ENCODE assay signal across 13 mouse cellular contexts in the genomic region with DNA sequence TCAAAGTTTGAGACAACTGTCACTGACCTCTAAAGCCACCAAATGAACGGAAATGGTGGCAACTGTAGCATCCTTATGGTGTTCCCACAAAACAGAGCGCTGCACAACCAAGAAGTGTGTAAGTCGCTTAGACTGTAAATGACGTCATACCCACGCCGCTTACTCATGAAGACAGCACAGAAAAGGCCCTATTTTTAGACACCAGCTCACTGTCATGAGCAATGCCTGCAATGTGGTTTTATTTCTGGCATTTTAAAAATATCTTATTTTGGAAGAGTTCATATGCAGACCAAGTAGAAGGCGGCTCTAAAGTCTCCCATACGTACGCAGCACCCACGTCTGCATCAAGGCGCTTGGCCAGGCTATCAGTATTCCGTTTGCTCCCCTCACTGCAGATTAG.
DNase-seq lines count a peak whose midpoint lies in the region; TF ChIP-seq lines count a peak whose summit lies in the region.
"Had no signal": no experiment of that assay in that cellular context is flagged by ENCODE, and none has a peak within 500 bp of the region (broad histone marks: within the 10 kb centered on the region; RNA-seq: fewer than 3 reads in every experiment).

No protein-coding gene starts in this region.

- H3K79me2 ChIP-seq in heart, adult 2 months (replicated peaks; ENCODE audit: control insufficient read depth, insufficient read depth, low read length) = no peaks in the 10 kb centered on the region

- no peak for TF ChIP-seq CTCF in heart, adult 2 months (IDR thresholded peaks at IDR 0.05)
- TF ChIP-seq CTCF in left cerebral cortex, adult 2 months (IDR thresholded peaks at IDR 0.05) = no peak

- H3K36me3 ChIP-seq in heart, adult 2 months (ENCODE audit: control insufficient read depth, insufficient read depth, low read length) = peaks cover 5% of the 10 kb centered on the region; the same call in 1 of the 2 replicates
- H3K36me3 ChIP-seq: G1E had no signal

- no peaks in the 10 kb centered on the region for H3K4me1 ChIP-seq in heart, adult 2 months (ENCODE audit: control insufficient read depth, insufficient read depth, low read length)

- intact Hi-C loops in heart, adult 2 months (cut with DNase I) = no loop called here
- intact Hi-C loops in left cerebral cortex, postnatal 4 days (cut with DNase I) = no loop called here
- intact Hi-C loops in left cerebral cortex, adult 2 months (cut with DNase I) = loop anchor here (5.0 kb wide), 1 partner anchor 125 kb away; no protein-coding TSS in a partner anchor

- no peak for TF ChIP-seq EP300 in heart, adult 2 months (IDR thresholded peaks at IDR 0.05; ENCODE audit: insufficient read depth, low read depth, low read length)

- H3K27ac ChIP-seq in heart, adult 2 months = no peak overlapping the region
- no peak overlapping the region for H3K27ac ChIP-seq in left cerebral cortex, adult 2 months
- H3K27ac ChIP-seq: liver, embryonic 14.5 days had no signal

- no peak for TF ChIP-seq POLR2A in heart, adult 2 months (IDR thresholded peaks at IDR 0.05; ENCODE audit: insufficient read depth, low read depth, low read length)

- no peaks in the 10 kb centered on the region for H3K27me3 ChIP-seq in heart, adult 2 months (ENCODE audit: control insufficient read depth, insufficient read depth, low read length)

- H3K4me3 ChIP-seq in heart, adult 2 months = no peak overlapping the region
- H3K4me3 ChIP-seq in left cerebral cortex, adult 2 months = no peak overlapping the region

- 60% methylated on average over 12 of the region's 12 CpGs for WGBS in heart, adult 2 months

- DNase-seq in heart, adult 8-10 months (ENCODE audit: low spot score) = peak; percentile 12
- DNase-seq in heart, adult 2 months = no peak
- DNase-seq in left cerebral cortex, adult 11 months (ENCODE audit: low spot score) = peak; percentile 12
- no peak for DNase-seq in left cerebral cortex, postnatal 4 days
- DNase-seq in left cerebral cortex, adult 2 months (ENCODE audit: extremely low spot score in 1 of 2, low spot score in 2 of 2) = peak; percentile 14 to 27
- DNase-seq in embryo, embryonic 10.5 days (ENCODE audit: low spot score) = no peak
- no peak for DNase-seq in kidney, adult 9 months
- DNase-seq: adrenal gland, adult 8-10 months; cerebellum, adult 8-10 months; gastrocnemius, postnatal 14 days; lung, postnatal 10 days had no signal

- H3K9ac ChIP-seq in heart, adult 2 months (ENCODE audit: low read depth, low read length) = no peak overlapping the region
- H3K9ac ChIP-seq: liver, embryonic 14.5 days had no signal

Comparison
In these comparisons a context has a peak if more than half of its experiments do, and no peak if none do; other contexts are left out.
1. DNase-seq: peak in heart, adult 8-10 months (single experiment), left cerebral cortex, adult 11 months (single experiment) and left cerebral cortex, adult 2 months (2 of 2); none in heart, adult 2 months (0 of 2), left cerebral cortex, postnatal 4 days (single experiment), embryo, embryonic 10.5 days (single experiment) and kidney, adult 9 months (single experiment).